Mouse (Mus musculus) liver, embryonic 12.5 days (tissue): ENCODE measurements around the gene Plscr5. TPM values are rescaled to one million over a fixed set of nuclear protein-coding genes. Genes with fewer than 3 reads are reported as not detected.

Experiments used
- ATAC-seq: fragments of 200-750 bp; cut with Nextera tagmentation; 2 replicates; pipeline ENCODE4 v1.8.0; 2017; ENCODE audit warnings: moderate number of reproducible peaks, mild to moderate bottlenecking, moderate library complexity
- H3K27ac ChIP-seq: fragments of 300-500 bp; sonication (generic); 2 replicates; pipeline ENCODE4 v1.5.1; 2016; ENCODE audit warnings: mild to moderate bottlenecking
- H3K27me3 ChIP-seq: fragments of 300-500 bp; sonication (generic); replicated peaks from 2 replicates; pipeline ENCODE4 v1.6.1; 2016; ENCODE audit warnings: mild to moderate bottlenecking, moderate library complexity
- H3K36me3 ChIP-seq: fragments of 300-500 bp; sonication (generic); 2 replicates; pipeline ENCODE4 v1.6.1; 2016; ENCODE audit warnings: mild to moderate bottlenecking, moderate library complexity
- H3K4me1 ChIP-seq: fragments of 300-500 bp; sonication (generic); 2 replicates; pipeline ENCODE4 v1.6.1; 2016
- H3K4me2 ChIP-seq: fragments of 300-500 bp; sonication (generic); 2 replicates; pipeline ENCODE4 v1.6.1; 2016; ENCODE audit warnings: mild to moderate bottlenecking, moderate library complexity
- H3K4me3 ChIP-seq: fragments of 300-500 bp; sonication (generic); 2 replicates; pipeline ENCODE4 v1.5.1; 2016; ENCODE audit warnings: mild to moderate bottlenecking, moderate library complexity
- H3K9ac ChIP-seq: fragments of 300-500 bp; sonication (generic); 2 replicates; pipeline ENCODE4 v1.6.1; 2016; ENCODE audit warnings: mild to moderate bottlenecking, moderate library complexity
- H3K9me3 ChIP-seq: fragments of 300-500 bp; sonication (generic); replicated peaks from 2 replicates; pipeline ENCODE4 v1.6.1; 2016; ENCODE audit warnings: mild to moderate bottlenecking, moderate library complexity
- WGBS: fragments of 180-500 bp; shearing (Covaris S2); methylation state at CpG from one replicate; pipeline ENCODE4 v1.1.7; 2016; ENCODE audit not compliant: insufficient replicate concordance; 5-methylcytosine and 5-hydroxymethylcytosine counted together
- polyA plus RNA-seq: library from polyadenylated mRNA; unstranded; fragments of >200 nt; fragmentation: Nextera tagmentation; extraction: Ambion mirVana; gene quantifications from 2 replicates; pipeline ENCODE4 v1.2.1, GENCODE M21; 2016

The Plscr5 gene
- polyA plus RNA-seq, 1 experiment from 2014 or later: not detected

GRCm38 (mm10) chr9:92229833-92230205 is 37.1 kb downstream of the Plscr5 start:
- no peak overlapping the region for H3K4me3 ChIP-seq
- H3K4me1 ChIP-seq: 0 out of 2 replicates have a peak, but pooled peaks cover 8% of the 10 kb centered on the region
- WGBS: 33% methylated on average over 2 of the region's 2 CpGs
- no peaks in the 10 kb centered on the region for H3K9me3 ChIP-seq
- H3K27me3 ChIP-seq: no peaks in the 10 kb centered on the region
- no peak overlapping the region for H3K4me2 ChIP-seq
- no peaks in the 10 kb centered on the region for H3K36me3 ChIP-seq
- ATAC-seq: no peak
- H3K9ac ChIP-seq: no peak overlapping the region
- H3K27ac ChIP-seq: no peak overlapping the region

GRCm38 (mm10) chr9:92234901-92235458 is 42.2 kb downstream of the Plscr5 start:
- WGBS: 82% methylated on average over 11 of the region's 11 CpGs
- no peak overlapping the region for H3K9ac ChIP-seq
- ATAC-seq: no peak

GRCm38 (mm10) chr9:92248773-92249446 is 56.2 kb downstream of the Plscr5 start:
- Histone ChIP-seq H3K9ac (no peak overlapping the region), H3K27ac (no peak overlapping the region), H3K36me3 (no peaks in the 10 kb centered on the region), H3K4me1 (peaks cover 29% of the 10 kb centered on the region), H3K9me3 (no peaks in the 10 kb centered on the region), H3K4me2 (peak overlapping the region; percentile 76; the same call in 1 of the 2 replicates), H3K4me3 (no peak overlapping the region), H3K27me3 (no peaks in the 10 kb centered on the region)
- ATAC-seq: no peak
- WGBS: 69% methylated on average over 7 of the region's 7 CpGs

More at GRCm38 (mm10) chr9:92234901-92235458, 42.2 kb downstream of the Plscr5 start:
- H3K4me2 ChIP-seq: no peak overlapping the region
- no peaks in the 10 kb centered on the region for H3K36me3 ChIP-seq
- no peak overlapping the region for H3K27ac ChIP-seq
- no peak overlapping the region for H3K4me3 ChIP-seq
- no peaks in the 10 kb centered on the region for H3K9me3 ChIP-seq
- no peaks in the 10 kb centered on the region for H3K27me3 ChIP-seq
- H3K4me1 ChIP-seq: 0 out of 2 replicates have a peak, but pooled peaks cover 4% of the 10 kb centered on the region

- no peaks in the 10 kb centered on the region for H3K9me3 ChIP-seq
- no peaks in the 10 kb centered on the region for H3K36me3 ChIP-seq
- WGBS: 43% methylated on average over 7 of the region's 7 CpGs
- H3K27ac ChIP-seq: peak within 1 kb of the TSS; percentile 84
- peak within 1 kb of the TSS; percentile 72 for H3K9ac ChIP-seq
- ATAC-seq: no peak
- H3K4me3 ChIP-seq: peak within 1 kb of the TSS; percentile 67
- H3K4me1 ChIP-seq: peaks cover 33% of the 10 kb centered on the region
- H3K27me3 ChIP-seq: no peaks in the 10 kb centered on the region
- peak within 1 kb of the TSS; percentile 76 for H3K4me2 ChIP-seq
These were observed 56.7 kb downstream of the Plscr5 start, which contains the start of gene Plscr1 for GRCm38 (mm10) chr9:92249447-92249852. Gene Plscr1 (plus strand): TSS chr9:92249750.

GRCm38 (mm10) chr9:92249987-92250772 is 57.4 kb downstream of the Plscr5 start:
- Histone ChIP-seq H3K9ac (peak overlapping the region; percentile 72), H3K9me3 (no peaks in the 10 kb centered on the region), H3K4me1 (peaks cover 36% of the 10 kb centered on the region), H3K4me3 (peak overlapping the region; percentile 67), H3K27ac (peak overlapping the region; percentile 84), H3K27me3 (no peaks in the 10 kb centered on the region), H3K4me2 (peak overlapping the region; percentile 76), H3K36me3 (no peaks in the 10 kb centered on the region)
- under 1% methylated on average over 40 of the region's 40 CpGs for WGBS
- ATAC-seq: peak; percentile 85

- Histone ChIP-seq H3K36me3 (no peaks in the 10 kb centered on the region), H3K4me2 (0 out of 2 replicates have a peak overlapping the region, but pooled peaks have one; percentile 8), H3K27me3 (no peaks in the 10 kb centered on the region), H3K9me3 (no peaks in the 10 kb centered on the region), H3K4me3 (no peak overlapping the region), H3K27ac (no peak overlapping the region), H3K9ac (no peak overlapping the region), H3K4me1 (peaks cover 36% of the 10 kb centered on the region)
- 60% methylated on average over 5 of the region's 5 CpGs for WGBS
- ATAC-seq: no peak
These were observed 60.0 kb downstream of the Plscr5 start for GRCm38 (mm10) chr9:92252718-92253117.

- 0 out of 2 replicates have a peak, but pooled peaks have one; percentile 16 for ATAC-seq
- 46% methylated on average over 10 of the region's 10 CpGs for WGBS
- Histone ChIP-seq H3K4me2 (peak overlapping the region; percentile 32), H3K4me3 (no peak overlapping the region), H3K27me3 (no peaks in the 10 kb centered on the region), H3K4me1 (peaks cover 36% of the 10 kb centered on the region), H3K27ac (no peak overlapping the region), H3K36me3 (no peaks in the 10 kb centered on the region), H3K9ac (no peak overlapping the region), H3K9me3 (no peaks in the 10 kb centered on the region)
These were observed 61.0 kb downstream of the Plscr5 start for GRCm38 (mm10) chr9:92253585-92254321.

Other genes starting within 250 kb of the Plscr5 start
- 23.1 and 23.8 TPM in 2 replicates for gene Plscr1, start 56.8 kb downstream of the Plscr5 start, polyA plus RNA-seq
- 0.38 and 0.76 TPM in 2 replicates for gene Plscr2, start 82.7 kb downstream of the Plscr5 start, polyA plus RNA-seq
- gene 1700057G04Rik, start 116.4 kb downstream of the Plscr5 start, polyA plus RNA-seq: not detected in 2 replicates